Mouse (Mus musculus) kidney, embryonic 15.5 days (tissue): ENCODE results near the gene Kmt2c. TPM values are rescaled to one million over a fixed set of nuclear protein-coding genes. Genes with fewer than 3 reads are reported as not detected.

Experiments
- ATAC-seq: fragments of 200-750 bp; cut with Nextera tagmentation; replicated peaks from 2 replicates; pipeline ENCODE4 v1.8.0; 2017; ENCODE audit warnings: moderate TSS enrichment; ENCODE audit not compliant: low FRiP score
- H3K27ac ChIP-seq: fragments of 300-500 bp; sonication (generic); 2 replicates; pipeline ENCODE4 v1.5.1; 2015; ENCODE audit warnings: mild to moderate bottlenecking, inconsistent platforms
- H3K27me3 ChIP-seq: fragments of 300-500 bp; sonication (generic); 2 replicates; pipeline ENCODE4 v1.6.1; 2015; ENCODE audit warnings: inconsistent platforms
- H3K36me3 ChIP-seq: fragments of 300-500 bp; sonication (generic); 2 replicates; pipeline ENCODE4 v1.6.1; 2015; ENCODE audit warnings: inconsistent platforms
- H3K4me1 ChIP-seq: fragments of 300-500 bp; sonication (generic); 2 replicates; pipeline ENCODE4 v1.6.1; 2015; ENCODE audit warnings: inconsistent platforms
- H3K4me2 ChIP-seq: fragments of 300-500 bp; sonication (generic); 2 replicates; pipeline ENCODE4 v1.6.1; 2015; ENCODE audit warnings: moderate library complexity, mild to moderate bottlenecking, inconsistent platforms
- H3K4me3 ChIP-seq: fragments of 300-500 bp; sonication (generic); replicated peaks from 2 replicates; pipeline ENCODE4 v1.5.1; 2015; ENCODE audit warnings: mild to moderate bottlenecking, inconsistent platforms
- H3K9ac ChIP-seq: fragments of 300-500 bp; sonication (generic); 2 replicates; pipeline ENCODE4 v1.6.1; 2015; ENCODE audit warnings: mild to moderate bottlenecking, inconsistent platforms
- H3K9me3 ChIP-seq: fragments of 300-500 bp; sonication (generic); replicated peaks from 2 replicates; pipeline ENCODE4 v1.6.1; 2016; ENCODE audit warnings: inconsistent platforms
- WGBS: fragments of 180-500 bp; shearing (Covaris S2); methylation state at CpG from one replicate; pipeline ENCODE4 v1.1.7; 2015; ENCODE audit warnings: mixed read lengths; 5-methylcytosine and 5-hydroxymethylcytosine counted together
- polyA plus RNA-seq: library from polyadenylated mRNA; unstranded; fragments of >200 nt; fragmentation: Nextera tagmentation; extraction: Ambion mirVana; gene quantifications from 2 replicates; pipeline ENCODE4 v1.2.1, GENCODE M21; 2015

Kmt2c gene
- polyA plus RNA-seq, 1 experiment from 2014 or later: 12.9 TPM

DNA sequence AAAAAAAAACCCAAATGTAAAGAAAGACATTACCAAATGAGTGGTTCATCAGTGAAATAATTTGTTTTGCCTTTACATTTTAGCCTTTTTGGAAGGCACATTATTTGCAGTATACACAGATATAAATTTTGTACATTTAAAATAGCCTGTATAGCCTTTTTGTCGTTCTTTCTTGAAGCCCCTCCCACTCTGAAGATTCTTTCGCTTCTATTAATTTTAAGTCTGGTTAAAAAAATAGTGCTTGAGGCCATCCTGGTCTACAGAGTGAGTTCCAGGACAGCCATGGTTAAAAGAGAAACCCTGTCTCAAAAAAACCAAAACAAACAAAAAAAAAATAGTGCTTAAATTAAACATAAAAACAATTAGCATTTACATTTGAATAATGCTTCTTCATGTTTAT lies 32.0 kb upstream of the Kmt2c start:
- Histone ChIP-seq H3K27me3 (no peaks in the 10 kb centered on the region), H3K27ac (no peak overlapping the region), H3K9ac (no peak overlapping the region), H3K36me3 (no peaks in the 10 kb centered on the region), H3K4me2 (peak overlapping the region; percentile 74), H3K4me1 (peaks cover 8% of the 10 kb centered on the region), H3K4me3 (peak overlapping the region; percentile 84), H3K9me3 (no peaks in the 10 kb centered on the region)
- WGBS: 25% methylated on average over 2 of the region's 2 CpGs
- ATAC-seq: no peak

GRCm38 (mm10) chr5:25529529-25530421 lies 31.2 kb upstream of the Kmt2c start:
- peaks cover 8% of the 10 kb centered on the region for H3K4me1 ChIP-seq
- WGBS: under 1% methylated on average over 87 of the region's 87 CpGs
- ATAC-seq: peak; percentile 100

DNA sequence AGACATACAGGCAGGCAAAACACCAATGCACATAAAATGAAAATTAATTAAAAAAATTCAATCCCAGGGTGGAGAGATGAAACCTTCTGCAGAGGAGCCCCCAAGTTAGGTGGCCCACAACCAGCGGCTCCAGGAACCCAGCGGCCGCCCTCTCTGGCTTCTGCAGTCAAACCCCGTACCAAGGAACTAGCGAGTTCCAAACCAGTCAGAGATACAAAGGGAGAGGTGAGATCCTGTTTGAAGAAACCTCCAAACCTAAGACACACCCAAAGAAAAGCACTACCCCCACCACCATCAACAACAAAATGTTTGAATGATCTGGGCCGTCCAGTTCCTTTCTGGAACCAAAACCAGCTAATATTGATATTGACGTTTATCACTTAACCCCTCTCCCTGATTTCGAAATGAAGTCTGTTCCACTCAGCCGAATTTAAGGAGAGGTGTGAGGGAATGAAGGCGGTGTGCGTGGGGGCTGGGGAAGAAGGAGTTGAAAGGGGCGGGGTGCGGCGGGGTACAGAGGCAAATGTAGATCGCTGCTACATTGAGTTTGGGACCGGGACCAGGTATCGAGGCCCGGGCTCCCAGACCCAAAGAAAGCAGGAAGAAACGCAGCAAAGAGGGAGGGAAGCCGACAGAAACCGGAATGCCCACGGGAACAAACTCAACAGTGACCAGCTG lies 30.4 kb upstream of the Kmt2c start:
- Histone ChIP-seq H3K9me3 (no peaks in the 10 kb centered on the region), H3K9ac (peak overlapping the region; percentile 55), H3K4me2 (peak overlapping the region; percentile 74), H3K27me3 (no peaks in the 10 kb centered on the region), H3K4me3 (peak overlapping the region; percentile 84), H3K27ac (peak overlapping the region; percentile 90), H3K36me3 (no peaks in the 10 kb centered on the region), H3K4me1 (peaks cover 8% of the 10 kb centered on the region)
- no peak; the same call in 1 of the 2 replicates for ATAC-seq
- WGBS: 8% methylated on average over 22 of the region's 22 CpGs

More at GRCm38 (mm10) chr5:25529529-25530421, 31.2 kb upstream of the Kmt2c start:
- Histone ChIP-seq H3K36me3 (no peaks in the 10 kb centered on the region), H3K27ac (peak overlapping the region; percentile 97), H3K4me3 (peak overlapping the region; percentile 84), H3K9ac (peak overlapping the region; percentile 73), H3K4me2 (peak overlapping the region; percentile 74), H3K27me3 (no peaks in the 10 kb centered on the region), H3K9me3 (no peaks in the 10 kb centered on the region)

DNA sequence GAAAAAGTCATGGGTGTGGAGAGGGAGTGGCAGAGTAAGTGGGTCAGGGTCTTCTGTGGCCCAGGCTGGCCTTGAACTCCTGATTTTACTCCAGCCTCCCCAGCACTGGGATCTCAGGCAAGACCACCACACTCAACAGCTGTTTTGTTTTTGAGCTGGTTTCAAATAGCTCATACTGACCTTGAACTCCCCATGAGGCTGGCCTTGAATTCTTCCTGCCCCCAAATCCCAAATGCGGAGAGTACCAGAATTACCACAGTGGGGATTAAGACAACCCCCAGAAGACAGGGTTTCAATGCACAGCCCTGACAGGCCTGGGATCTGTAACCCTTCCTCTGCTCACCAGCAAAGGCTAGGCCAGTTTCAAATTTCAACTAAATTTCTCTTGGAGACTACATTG lies 29.4 kb upstream of the Kmt2c start:
- Histone ChIP-seq H3K27me3 (no peaks in the 10 kb centered on the region), H3K4me3 (no peak overlapping the region), H3K4me2 (no peak overlapping the region), H3K36me3 (no peaks in the 10 kb centered on the region), H3K9me3 (no peaks in the 10 kb centered on the region), H3K27ac (no peak overlapping the region), H3K9ac (no peak overlapping the region), H3K4me1 (peaks cover 8% of the 10 kb centered on the region)
- no peak for ATAC-seq
- WGBS: 61% methylated on average over 1 of the region's 1 CpGs

GRCm38 (mm10) chr5:25526926-25527325 lies 28.3 kb upstream of the Kmt2c start:
- no peak overlapping the region for H3K9ac ChIP-seq
- peaks cover 8% of the 10 kb centered on the region for H3K4me1 ChIP-seq
- H3K27me3 ChIP-seq: no peaks in the 10 kb centered on the region
- WGBS: 45% methylated on average over 4 of the region's 4 CpGs
- no peaks in the 10 kb centered on the region for H3K9me3 ChIP-seq
- H3K4me3 ChIP-seq: no peak overlapping the region
- no peaks in the 10 kb centered on the region for H3K36me3 ChIP-seq
- no peak overlapping the region for H3K27ac ChIP-seq
- no peak for ATAC-seq
- no peak overlapping the region for H3K4me2 ChIP-seq

DNA sequence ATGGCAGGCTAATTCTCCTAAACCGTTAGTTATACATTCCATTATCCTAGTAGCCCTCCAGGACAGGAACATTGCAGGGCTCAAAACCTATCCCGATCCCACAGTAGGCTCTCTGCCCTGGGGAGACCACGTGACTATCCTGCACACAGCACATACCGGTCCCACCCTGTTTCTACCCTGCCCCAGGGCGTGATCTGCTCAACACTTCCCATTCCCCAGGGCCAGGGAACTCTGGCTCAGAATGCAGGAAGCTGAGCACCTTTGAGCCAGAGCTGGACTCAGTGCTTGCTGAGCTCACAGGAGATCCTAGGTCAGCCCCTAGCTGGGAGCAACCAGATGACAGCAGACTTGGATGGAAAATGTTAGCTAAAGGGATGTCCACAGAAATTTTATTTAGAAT lies 27.5 kb upstream of the Kmt2c start:
- WGBS: 61% methylated on average over 5 of the region's 5 CpGs
- no peak overlapping the region for H3K9ac ChIP-seq
- no peak overlapping the region for H3K27ac ChIP-seq
- H3K4me1 ChIP-seq: peaks cover 8% of the 10 kb centered on the region
- H3K36me3 ChIP-seq: no peaks in the 10 kb centered on the region
- H3K4me2 ChIP-seq: no peak overlapping the region
- H3K4me3 ChIP-seq: no peak overlapping the region
- no peaks in the 10 kb centered on the region for H3K9me3 ChIP-seq
- H3K27me3 ChIP-seq: no peaks in the 10 kb centered on the region
- no peak for ATAC-seq

GRCm38 (mm10) chr5:25521461-25521860 lies 22.9 kb upstream of the Kmt2c start:
- Histone ChIP-seq H3K9ac (no peak overlapping the region), H3K4me2 (no peak overlapping the region), H3K9me3 (no peaks in the 10 kb centered on the region), H3K27ac (no peak overlapping the region), H3K4me1 (no peaks in the 10 kb centered on the region), H3K4me3 (no peak overlapping the region), H3K36me3 (no peaks in the 10 kb centered on the region), H3K27me3 (no peaks in the 10 kb centered on the region)
- ATAC-seq: no peak
- WGBS: 84% methylated on average over 5 of the region's 5 CpGs

DNA sequence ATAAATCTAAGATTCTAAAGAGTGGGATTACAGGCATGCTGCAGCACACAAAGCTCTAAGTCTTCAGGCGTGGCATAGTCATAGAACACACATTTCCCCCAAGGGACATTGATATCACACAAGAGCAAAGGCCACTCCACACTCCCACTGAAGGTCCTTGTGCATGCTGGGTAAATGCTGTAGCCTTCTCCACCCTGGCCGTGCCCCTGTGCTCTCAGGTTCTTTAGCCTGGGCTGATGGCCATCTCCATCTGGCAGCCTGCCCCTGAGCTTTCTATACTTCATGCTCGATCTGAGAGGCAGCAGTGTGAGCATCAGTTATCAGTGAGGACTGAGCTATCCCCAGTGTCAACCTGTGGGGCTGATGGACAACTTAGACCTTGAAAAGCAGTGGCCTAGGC lies 21.2 kb upstream of the Kmt2c start:
- H3K4me1 ChIP-seq: no peaks in the 10 kb centered on the region
- no peak for ATAC-seq
- H3K4me2 ChIP-seq: no peak overlapping the region
- H3K27ac ChIP-seq: no peak overlapping the region
- no peak overlapping the region for H3K4me3 ChIP-seq
- H3K36me3 ChIP-seq: no peaks in the 10 kb centered on the region
- H3K9ac ChIP-seq: no peak overlapping the region
- H3K27me3 ChIP-seq: no peaks in the 10 kb centered on the region
- H3K9me3 ChIP-seq: no peaks in the 10 kb centered on the region
- 69% methylated on average over 3 of the region's 3 CpGs for WGBS

DNA sequence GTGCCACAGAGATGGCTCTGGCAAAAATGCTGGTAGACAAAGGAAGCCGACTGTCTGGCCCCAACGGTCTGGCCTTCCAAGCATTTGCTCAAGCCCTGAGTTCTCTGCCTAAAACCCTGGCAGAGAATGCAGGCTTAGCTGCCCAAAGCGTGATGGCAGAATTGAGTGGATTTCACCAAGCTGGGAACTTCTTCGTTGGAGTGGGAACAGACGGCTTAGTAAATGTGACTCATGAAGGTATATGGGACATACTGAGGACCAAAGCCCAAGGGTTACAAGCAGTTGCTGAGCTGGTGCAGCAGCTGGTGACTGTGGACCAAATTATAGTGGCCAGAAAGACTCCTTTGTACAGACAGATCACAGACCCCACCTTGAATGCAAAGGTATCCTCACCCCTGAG lies 19.0 kb upstream of the Kmt2c start:
- Histone ChIP-seq H3K27me3 (no peaks in the 10 kb centered on the region), H3K9ac (no peak overlapping the region), H3K4me3 (no peak overlapping the region), H3K9me3 (no peaks in the 10 kb centered on the region), H3K27ac (no peak overlapping the region), H3K4me2 (no peak overlapping the region), H3K36me3 (no peaks in the 10 kb centered on the region), H3K4me1 (no peaks in the 10 kb centered on the region)
- 89% methylated on average over 5 of the region's 5 CpGs for WGBS
- no peak for ATAC-seq

GRCm38 (mm10) chr5:25516301-25516895 lies 17.8 kb upstream of the Kmt2c start:
- no peaks in the 10 kb centered on the region for H3K4me1 ChIP-seq
- H3K27me3 ChIP-seq: no peaks in the 10 kb centered on the region
- WGBS: 93% methylated on average over 11 of the region's 11 CpGs
- H3K4me3 ChIP-seq: no peak overlapping the region
- no peak for ATAC-seq
- no peak overlapping the region for H3K9ac ChIP-seq
- no peak overlapping the region for H3K4me2 ChIP-seq
- H3K27ac ChIP-seq: no peak overlapping the region
- no peaks in the 10 kb centered on the region for H3K9me3 ChIP-seq
- H3K36me3 ChIP-seq: no peaks in the 10 kb centered on the region

DNA sequence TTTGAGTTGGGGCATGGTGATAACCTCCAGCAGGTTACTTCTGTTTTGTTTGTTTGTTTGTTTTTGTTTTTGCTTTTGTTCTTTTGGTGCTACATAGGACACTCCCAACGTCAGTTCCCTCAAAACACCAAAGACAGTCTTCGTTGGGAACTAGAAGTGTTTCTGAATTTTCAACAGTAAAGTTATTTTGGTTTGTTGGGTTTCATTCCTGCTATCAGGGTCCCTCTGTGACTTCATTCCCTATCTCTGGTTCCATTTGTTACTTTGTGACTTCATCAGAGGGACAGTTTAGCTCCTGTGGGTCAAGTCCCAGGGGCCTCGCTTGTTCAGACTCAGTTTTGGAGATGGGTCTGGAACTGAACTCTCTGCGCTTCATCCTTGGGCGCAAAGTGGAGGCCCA lies 17.2 kb upstream of the Kmt2c start, which contains the start of gene Cct8l1:
Gene Cct8l1, plus strand, starts transcription at position 301 of the 400 bp plus-strand sequence.
- H3K27ac ChIP-seq: no peak within 1 kb of the TSS
- H3K4me3 ChIP-seq: no peak within 1 kb of the TSS
- H3K4me2 ChIP-seq: no peak within 1 kb of the TSS
- H3K9ac ChIP-seq: no peak within 1 kb of the TSS
- H3K4me1 ChIP-seq: no peaks in the 10 kb centered on the region
- WGBS: 94% methylated on average over 5 of the region's 5 CpGs
- H3K27me3 ChIP-seq: no peaks in the 10 kb centered on the region
- H3K9me3 ChIP-seq: no peaks in the 10 kb centered on the region
- H3K36me3 ChIP-seq: no peaks in the 10 kb centered on the region
- no peak for ATAC-seq

GRCm38 (mm10) chr5:25506041-25506440 lies 7.5 kb upstream of the Kmt2c start:
- Histone ChIP-seq H3K4me3 (no peak overlapping the region), H3K4me1 (no peaks in the 10 kb centered on the region), H3K4me2 (no peak overlapping the region), H3K27ac (no peak overlapping the region), H3K36me3 (no peaks in the 10 kb centered on the region), H3K27me3 (no peaks in the 10 kb centered on the region), H3K9ac (no peak overlapping the region), H3K9me3 (no peaks in the 10 kb centered on the region)
- 79% methylated on average over 5 of the region's 5 CpGs for WGBS
- ATAC-seq: no peak
